Mouse (Mus musculus): ENCODE results near the gene Camta2. TPM values are rescaled to one million over a fixed set of nuclear protein-coding genes. Genes with fewer than 3 reads are reported as not detected.
A peak's percentile ranks its signal among the peaks of the same experiment; 100 is the strongest.

Camta2 gene
- total RNA-seq, 2 experiments from 2014 or later, result 39.2 to 39.6 TPM

DNA sequence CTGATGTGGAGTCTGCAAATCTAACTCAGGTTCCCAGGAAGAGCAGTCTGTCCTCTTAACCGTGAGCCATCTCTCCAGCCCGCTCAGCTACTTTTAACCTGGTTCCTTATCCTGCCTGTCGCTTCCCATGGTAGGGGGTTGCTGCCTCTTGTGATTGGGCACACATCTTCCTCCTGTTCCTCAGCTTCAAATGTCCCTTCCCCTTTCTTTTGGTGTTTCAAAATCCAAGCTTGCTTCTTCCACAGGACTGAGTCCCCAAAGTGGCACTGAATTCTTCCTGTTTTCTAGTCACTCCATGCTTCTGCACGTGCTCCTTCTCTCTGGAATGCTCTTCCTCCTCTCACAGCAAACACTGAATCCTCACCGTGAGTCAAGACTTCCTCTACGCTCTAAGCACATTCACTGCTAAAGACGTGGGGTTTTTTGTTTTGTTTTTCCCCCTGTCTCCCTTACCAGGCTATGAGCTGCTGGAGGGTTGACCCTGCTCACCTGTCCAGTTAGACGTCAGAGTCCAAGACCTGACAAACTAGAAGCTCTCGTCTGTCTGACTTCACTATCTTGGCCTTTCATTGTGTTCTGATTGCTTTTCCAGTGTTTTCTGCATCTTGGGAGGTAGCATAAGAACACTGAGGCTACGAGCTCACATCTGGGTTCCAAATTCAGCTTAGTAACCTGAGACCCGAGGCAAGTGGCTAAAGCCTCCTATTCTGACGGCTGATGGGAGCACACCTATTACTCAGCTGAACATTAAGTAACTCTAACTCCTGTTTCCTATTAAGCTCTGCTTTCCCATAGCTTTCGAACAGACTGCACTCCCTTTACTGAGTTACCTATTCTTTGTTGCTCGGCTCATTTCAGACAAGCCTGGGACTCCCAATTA, 20.4 kb downstream of the Camta2 start:
- intact Hi-C loops (cut with DNase I), result loop anchor here (1.0 kb wide), 1 partner anchor 11 kb away; no protein-coding TSS in a partner anchor

DNA sequence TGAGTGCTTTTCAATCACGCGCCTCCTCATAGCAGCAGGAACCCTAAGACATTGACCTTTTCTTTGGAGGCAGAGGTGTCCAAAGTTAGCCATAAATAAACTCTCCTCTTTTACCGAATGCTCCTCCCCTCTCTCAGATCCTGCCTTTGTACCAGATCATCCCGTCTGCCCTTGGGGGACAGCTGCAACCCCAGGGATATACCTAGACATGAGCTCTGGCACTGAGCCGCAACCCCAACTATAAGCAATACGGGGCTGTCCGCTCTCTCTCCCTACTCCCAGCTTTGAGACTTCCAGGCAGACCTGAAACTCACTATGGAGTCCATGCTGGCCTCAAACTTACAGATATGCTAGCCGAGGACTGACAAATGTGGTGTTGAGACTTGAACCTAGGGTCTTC, 21.2 kb downstream of the Camta2 start:
- no peak for DNase-seq
- intact Hi-C loops (cut with DNase I), result no loop called here

More for the DNA sequence above, 20.4 kb downstream of the Camta2 start:
- no peak for DNase-seq

DNA sequence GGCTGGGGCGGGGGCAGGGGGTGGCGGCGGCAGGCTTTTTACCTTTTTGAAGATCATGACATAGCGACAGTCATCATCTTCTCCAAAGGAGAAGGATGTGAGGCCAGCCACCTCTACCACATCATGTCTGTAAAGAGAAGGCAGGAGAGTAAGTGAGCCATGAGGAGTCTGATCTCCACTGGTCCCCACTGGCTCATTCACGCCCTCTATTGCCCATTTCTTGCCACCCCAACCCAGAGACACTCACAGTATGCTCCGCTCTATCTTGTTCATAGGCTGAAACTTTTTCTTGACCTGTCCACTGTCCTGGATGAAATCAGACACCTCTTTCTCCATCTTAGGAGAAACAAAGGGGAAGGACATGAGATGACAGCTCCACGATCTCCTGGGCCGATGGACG, 23.2 kb downstream of the Camta2 start:
- intact Hi-C loops (cut with DNase I), result no loop called here
- DNase-seq, result no peak

DNA sequence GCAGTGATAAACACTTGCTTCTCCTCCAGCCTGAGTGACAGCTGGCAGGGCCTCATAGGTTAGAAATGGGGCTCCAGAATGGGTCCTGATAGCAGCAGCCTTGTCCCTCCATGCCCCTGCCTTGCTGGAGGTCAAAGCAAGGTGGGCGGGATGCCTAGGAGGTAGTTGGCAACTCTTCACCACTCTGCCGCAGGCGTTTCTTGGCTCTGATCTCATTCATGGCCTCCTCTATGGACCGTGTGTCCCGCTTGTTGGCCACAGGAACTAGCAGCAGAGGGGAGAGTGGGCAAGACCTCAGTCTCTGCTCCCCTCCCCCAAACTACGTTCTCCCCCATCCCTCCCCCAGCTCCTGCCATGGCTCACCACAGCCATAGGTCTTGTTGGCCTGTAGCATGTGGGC, 23.9 kb downstream of the Camta2 start:
- DNase-seq, result peak; percentile 42 to 50

DNA sequence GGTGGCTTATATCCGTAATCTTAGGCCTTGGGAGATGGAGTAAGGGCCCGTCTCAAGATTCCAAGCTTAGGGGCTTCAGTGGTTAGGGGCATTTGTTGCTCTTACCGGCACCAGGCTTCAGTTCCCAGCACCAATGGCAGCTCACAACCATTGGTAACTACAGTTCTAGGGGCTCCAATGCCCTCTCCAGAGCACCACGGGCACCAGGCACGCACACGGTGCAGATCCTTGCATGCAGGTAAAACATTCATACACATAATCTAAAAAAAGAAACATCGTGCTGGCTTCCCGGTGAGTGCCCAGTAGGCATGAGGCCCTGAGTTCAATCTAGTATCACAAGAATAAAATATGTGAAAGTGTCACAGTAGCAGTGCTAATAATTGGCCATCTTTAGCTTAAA, 24.8 kb downstream of the Camta2 start:
- intact Hi-C loops (cut with DNase I), result no loop called here
- no peak for DNase-seq

More for the DNA sequence above, 23.9 kb downstream of the Camta2 start:
- intact Hi-C loops (cut with DNase I), result no loop called here

DNA sequence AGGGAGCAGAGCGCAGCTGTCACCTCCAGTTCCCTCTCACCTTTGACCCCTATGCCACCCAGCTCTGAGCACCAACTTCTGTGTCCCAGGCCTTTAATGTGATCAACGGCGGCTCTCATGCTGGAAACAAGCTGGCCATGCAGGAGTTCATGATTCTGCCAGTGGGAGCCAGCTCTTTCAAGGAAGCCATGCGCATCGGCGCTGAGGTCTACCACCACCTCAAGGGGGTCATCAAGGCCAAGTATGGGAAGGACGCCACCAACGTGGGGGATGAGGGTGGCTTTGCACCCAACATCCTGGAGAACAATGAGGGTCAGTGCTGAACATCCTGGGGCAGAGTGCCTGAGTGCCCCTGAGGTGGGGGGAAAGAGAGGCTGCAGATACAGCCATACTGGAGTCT, 27.3 kb downstream of the Camta2 start:
- intact Hi-C loops (cut with DNase I), result no loop called here
- DNase-seq, result no peak

DNA sequence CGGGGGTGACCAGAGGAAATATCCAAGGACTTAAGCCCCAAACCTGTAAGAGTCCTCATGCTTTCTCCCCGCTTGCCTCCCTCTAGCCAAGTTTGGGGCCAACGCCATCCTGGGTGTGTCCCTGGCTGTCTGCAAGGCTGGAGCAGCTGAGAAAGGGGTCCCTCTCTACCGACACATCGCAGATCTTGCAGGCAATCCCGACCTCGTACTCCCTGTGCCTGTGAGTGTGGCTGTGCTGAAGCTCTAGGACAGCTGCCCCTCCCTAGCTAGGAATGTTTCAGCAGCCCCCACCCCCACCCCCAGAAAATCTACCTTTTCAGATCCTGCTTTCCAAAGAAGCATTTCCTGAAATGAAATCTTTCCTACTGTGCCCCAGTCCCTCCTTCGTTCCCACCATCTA, 29.0 kb downstream of the Camta2 start:
- DNase-seq, result no peak
- intact Hi-C loops (cut with DNase I), result loop anchor here (10.0 kb wide), 1 partner anchor 664 kb away; the partner anchor contains the start of genes Gabarap and Phf23

DNA sequence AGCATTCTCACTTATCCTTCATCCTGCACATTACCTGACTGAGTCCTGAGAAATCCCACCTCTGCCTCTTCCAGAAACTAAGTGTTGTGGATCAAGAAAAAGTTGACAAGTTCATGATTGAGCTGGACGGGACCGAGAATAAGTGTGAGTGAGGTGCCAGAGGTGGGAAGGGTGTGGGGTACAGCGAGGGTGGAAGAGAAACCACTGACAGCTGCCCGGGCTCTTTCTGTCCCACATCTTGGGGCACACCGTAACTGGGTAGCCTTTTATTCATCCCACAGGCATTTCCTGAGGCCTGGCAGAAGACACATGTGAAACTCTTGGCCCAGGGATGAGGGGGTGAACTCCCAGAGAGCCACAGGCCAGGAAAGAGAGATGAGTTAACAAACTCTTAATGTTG, 29.4 kb downstream of the Camta2 start:
- no peak for DNase-seq
- intact Hi-C loops (cut with DNase I), result loop anchor here (10.0 kb wide), 1 partner anchor 664 kb away; the partner anchor contains the start of genes Gabarap and Phf23

DNA sequence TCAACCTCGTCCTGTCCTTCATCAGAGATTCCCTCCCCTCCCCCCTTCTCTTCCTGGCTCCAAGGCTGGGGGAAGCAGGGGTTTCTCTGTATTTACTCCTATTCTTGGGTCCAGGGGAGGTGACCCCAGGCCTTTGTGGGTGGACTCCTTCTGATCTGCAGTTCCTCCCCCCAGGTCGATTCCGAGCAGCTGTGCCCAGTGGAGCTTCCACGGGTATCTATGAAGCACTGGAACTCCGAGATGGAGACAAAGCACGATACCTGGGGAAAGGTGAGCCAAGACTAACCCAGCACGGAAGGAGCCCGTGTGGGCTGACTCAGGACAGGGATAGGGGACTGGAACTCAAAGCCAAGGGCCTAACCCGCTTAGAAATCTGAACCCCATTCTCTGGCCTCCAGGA, 29.9 kb downstream of the Camta2 start:
- intact Hi-C loops (cut with DNase I), result loop anchor here (10.0 kb wide), 1 partner anchor 663 kb away; the partner anchor contains the start of genes Gabarap and Phf23
- DNase-seq, result no peak

DNA sequence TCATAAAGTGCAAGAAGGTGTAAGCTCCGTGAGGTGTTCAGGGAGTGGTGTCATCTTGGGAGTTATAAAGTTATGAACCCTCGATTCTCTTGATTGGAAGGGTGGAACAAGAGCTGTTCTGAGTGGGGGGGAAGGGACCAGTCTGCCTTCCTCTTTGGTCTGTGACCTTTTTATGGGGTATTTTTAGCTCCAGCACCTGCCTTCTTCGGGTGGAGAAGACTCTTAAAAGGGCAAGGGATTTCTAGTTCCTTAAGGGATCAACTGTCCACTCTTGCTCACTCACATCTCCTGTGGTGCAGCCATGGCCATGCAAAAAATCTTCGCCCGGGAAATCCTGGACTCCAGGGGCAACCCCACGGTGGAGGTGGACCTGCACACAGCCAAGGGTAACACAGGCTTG, 30.3 kb downstream of the Camta2 start:
- intact Hi-C loops (cut with DNase I), result loop anchor here (10.0 kb wide), 1 partner anchor 663 kb away; the partner anchor contains the start of genes Gabarap and Phf23
- no peak for DNase-seq

DNA sequence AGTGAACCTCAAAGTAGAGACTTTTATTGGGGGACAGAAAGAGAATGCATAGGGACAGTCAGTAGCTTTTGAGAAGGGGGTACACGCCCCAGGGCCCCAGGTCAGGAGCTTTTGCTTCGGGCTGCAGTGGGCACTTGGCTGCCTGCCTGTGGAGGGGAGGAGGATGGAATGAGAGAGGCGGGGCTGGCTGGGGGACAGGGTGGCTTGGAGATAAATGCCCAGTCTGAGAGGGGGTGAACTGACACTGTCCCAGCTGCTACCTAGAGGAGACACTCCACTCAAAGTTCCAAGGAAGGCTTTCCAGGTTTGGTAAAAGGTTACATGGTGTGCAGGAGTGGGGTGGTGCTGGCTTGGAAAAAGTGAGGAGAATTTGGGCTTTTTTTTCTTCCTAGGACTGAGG, 30.9 kb downstream of the Camta2 start, which contains the start of gene Eno3:
Eno3 (plus strand) TSS at position 239 of the 400 bp plus-strand sequence.
- intact Hi-C loops (cut with DNase I), result loop anchor here (1.0 to 10.0 kb wide), 2 partner anchors 11 to 662 kb away; partner anchors contain the start of genes Gabarap and Phf23
- peak in 1 of 2 experiments; percentile 49 for DNase-seq

DNA sequence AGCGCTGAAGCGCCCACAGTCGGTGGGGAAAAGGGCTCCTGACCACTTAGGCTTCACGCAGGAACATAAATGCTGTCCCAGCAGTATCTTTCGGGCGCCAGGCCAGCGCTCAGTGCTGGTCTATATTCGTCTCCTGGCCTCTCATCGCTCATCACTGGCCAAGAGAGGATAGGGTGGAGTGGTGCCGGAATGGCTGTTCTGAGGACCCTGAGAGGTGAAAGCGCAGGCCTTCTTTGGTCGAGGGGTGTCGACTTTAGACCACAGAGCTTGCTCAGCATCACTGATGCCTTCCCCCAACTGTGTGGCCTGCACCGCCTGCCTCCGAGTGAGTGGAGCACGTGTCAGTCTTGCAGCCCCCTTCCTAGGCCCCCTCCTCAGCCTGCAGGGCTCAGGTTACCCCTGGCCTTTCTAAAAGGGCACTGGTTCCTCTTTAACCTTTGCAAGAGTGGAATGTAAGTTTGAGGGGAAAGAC, 31.4 kb downstream of the Camta2 start:
- intact Hi-C loops (cut with DNase I), result loop anchor here (1.0 to 10.0 kb wide), 2 partner anchors 12 to 662 kb away; partner anchors contain the start of genes Gabarap and Phf23
- peak; percentile 74 to 79 for DNase-seq

DNA sequence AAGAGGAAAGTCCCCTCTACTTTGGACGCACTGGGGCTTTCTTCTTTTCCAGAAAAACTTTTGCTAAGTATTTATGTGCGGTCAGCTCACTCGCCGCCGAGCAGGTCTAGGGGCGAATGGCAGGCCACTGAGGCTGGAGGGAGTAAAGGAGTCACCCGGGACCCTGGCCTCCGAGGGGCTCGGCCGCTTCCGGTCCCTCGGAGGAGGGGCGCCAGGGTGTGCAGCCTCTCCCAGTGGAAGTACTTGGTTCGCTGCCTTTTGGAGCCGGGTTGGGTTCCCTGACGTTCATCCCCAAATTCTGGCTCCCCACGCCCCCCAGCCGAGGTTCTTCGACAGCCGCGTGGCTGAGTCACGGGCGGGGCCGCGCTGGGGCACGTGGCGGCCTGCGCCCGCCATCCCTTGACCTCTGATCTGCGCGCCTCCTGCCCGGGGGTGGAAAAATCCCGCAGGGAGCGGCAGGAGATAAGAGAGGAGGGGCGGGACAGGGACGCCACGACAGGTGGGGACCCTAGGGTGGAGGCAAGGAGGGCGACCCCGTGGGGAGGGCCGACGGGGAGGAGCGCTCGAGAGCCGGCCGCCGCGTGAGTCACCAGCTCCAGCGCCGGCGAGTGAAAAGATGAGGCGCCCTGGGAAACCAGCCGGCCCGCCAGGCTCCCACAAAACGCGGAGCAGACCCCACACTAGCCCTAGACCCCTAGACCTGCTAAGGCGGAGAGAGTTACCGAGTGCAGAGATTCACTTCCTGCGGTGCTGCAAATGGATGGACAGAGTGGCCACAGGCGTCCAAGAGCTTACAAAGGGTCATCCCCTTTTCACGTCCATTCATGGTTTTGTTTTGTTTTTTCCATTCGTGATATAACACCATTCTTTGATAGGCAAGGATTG, 32.1 kb downstream of the Camta2 start:
- DNase-seq, result peak; percentile 66 to 83
- intact Hi-C loops (cut with DNase I), result loop anchor here (1.0 to 10.0 kb wide), 3 partner anchors 12 to 661 kb away; partner anchors contain the start of genes Gabarap, Inca1, Kif1c and Phf23

DNA sequence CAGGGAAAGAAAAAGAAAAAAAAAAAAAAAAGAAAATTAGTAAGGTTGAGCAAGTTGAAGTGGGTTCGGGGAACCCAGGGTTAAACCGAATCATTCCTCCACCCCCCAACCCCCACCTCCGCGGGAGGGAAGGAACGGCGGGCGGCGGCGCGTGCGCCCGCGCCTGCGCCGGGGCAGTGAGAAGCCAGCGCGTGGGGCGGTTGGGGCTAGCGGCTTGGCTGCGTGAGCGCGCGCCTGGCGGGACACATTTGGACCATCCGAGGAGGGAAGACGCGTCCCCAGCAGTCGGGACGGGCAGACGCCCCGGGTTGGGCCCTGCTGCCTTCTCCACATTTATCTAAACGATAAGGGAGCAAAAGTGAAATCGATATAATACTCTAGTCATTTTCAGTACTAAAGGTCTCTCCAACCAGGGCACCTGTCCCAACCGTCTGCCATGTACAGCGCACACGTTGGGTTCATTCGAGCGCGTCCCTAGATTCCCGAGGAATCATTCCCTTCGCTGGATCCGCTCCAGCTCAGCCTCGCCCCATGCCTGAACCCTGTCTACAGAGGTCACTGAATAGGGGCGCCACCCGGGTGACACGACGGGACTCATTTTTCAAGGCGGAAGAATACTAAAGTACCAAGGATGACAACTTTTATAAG, 32.9 kb downstream of the Camta2 start:
- intact Hi-C loops (cut with DNase I), result loop anchor here (2.0 to 10.0 kb wide), 2 partner anchors 46 to 660 kb away; partner anchors contain the start of genes Gabarap, Inca1, Kif1c and Phf23
- peak; percentile 80 to 89 for DNase-seq

DNA sequence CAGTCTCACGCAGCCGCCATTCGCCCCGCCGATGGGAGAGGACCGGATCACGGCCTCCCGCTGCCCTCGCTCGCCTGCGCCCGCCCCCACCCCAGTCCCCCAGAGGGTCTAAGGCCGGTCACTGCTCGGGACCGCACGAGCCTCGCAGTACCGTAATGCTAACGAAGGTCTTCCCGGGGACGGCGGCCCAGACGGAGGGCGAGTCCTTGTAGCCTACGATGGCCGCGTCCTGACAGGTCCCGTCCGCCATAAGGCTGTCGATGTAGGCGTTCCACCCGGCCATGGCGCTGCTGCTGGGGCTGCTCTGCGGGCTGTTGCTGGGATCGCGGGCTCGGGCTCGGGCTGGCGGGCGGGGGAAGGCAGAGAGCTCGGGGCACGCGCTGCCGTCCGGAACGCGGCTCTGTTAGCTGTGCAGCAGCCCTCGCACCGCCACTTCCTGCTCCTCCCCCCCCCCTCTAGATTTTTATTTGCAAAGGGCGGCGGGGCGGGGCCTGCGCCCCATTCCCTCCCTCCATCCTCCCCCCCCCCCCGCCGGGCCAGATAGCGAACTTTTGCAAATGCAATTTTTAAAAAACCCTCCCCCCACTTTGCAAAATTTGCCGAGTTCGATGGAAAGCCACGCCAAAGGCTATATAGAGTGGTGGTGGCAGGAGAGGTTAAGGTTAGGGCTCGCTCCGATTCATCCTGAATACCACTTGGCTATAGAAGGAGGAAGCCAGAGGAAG, 33.5 kb downstream of the Camta2 start, which contains the start of gene Pfn1:
Pfn1 (minus strand) TSS at position 447 of the 725 bp plus-strand sequence.
- intact Hi-C loops (cut with DNase I), result loop anchor here (2.0 to 10.0 kb wide), 2 partner anchors 46 to 660 kb away; partner anchors contain the start of genes Gabarap, Inca1, Kif1c and Phf23
- peak; percentile 77 to 81 for DNase-seq

DNA sequence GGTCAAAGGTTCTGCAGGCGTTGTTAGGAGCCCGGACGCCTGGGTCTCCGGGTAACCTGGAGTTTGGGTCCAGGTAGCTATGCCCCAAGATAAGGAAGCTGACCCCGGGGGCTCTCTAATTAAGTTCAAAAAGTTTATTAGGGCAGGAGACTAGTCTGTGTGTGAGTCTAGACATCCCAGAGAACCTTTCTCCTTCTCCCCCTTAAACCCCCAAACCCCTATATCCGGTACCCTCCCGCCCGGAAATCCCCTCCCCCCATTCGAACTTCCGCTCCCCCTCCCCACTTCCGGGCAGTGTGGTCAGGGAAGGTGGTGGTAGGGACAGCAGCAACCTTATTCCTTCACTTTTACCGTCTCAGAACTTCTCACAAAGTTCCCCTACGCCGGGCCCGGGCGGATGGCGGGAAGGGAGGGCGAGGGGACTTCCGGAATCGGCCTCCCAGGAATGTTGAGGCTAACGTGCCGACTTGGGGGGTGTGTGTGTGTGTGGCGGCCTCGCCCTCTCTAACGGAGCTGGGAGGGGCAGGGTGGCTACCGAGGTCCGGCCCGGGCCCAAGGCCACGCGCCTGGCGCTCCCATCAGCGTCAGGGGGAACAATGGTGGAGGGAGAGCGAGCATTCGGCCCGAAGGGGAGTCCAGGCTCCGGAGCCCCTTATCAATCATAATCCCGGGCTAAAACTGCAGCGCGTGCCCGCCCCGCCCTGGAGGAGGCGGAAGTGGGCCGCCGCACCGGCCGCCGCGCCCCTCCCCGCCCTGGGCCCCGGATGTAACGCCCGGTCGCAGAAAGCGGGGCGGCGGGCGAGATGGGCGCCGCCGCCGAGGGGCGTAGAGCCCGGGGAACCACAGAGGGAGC, 34.3 kb downstream of the Camta2 start:
- peak; percentile 71 to 80 for DNase-seq
- intact Hi-C loops (cut with DNase I), result loop anchor here (2.0 to 10.0 kb wide), 2 partner anchors 47 to 659 kb away; partner anchors contain the start of genes Gabarap, Inca1, Kif1c and Phf23

DNA sequence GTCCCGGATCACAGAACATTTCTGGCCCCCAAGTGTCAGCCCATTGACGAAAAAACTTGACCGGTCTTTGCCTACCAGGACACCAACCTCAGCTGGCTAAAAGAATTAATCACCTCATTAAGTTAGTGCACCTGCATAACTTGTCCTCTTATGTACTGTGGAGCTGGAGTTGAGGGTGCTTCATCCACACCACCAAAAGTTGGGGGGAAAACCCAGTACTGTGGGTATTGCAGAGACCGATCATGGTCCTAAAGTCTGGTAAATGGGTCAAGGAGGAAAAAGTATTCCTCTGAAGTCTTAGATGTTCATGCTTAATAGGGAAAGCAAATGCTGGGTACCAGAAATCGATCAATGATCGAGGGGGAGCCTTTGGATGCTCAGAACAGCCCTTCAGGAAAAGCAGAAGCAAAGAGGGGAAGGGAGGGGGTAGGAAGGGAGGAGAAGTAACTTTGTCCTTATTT, 35.0 kb downstream of the Camta2 start:
- DNase-seq, result no peak
- intact Hi-C loops (cut with DNase I), result loop anchor here (10.0 kb wide), 1 partner anchor 658 kb away; the partner anchor contains the start of genes Gabarap and Phf23
